Mouse (Mus musculus) lung, postnatal 0 days (tissue): ENCODE measurements around the gene Aplf.

Source experiments
- CTCF ChIP-seq: IDR thresholded peaks from 2 replicates; pipeline ENCODE4 v1.5.1; 2016; ENCODE audit warnings: antibody characterized with exemption, mild to moderate bottlenecking
- EP300 ChIP-seq: IDR thresholded peaks from 2 replicates; pipeline ENCODE4 v1.6.1; 2016; ENCODE audit warnings: antibody characterized with exemption, mild to moderate bottlenecking, control low read depth

DNA sequence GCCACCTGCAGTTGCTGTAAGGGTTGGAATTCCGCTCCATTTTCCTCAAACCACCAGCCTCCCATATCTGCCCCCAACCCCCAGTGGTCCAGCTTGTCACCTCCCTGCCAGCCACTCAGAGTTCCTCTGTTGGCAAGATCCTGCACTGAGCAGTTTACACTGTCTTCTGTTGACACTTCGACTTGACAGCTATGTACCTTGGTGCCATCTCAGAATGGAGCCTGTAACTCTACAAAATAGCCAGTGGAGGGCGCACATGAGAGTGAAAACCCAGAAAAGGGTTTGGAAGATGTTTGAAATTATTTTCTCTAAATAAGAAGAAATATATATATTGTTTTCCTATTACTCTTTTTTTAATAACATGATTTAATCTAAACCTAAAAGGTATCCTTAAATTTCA, 34.3 kb upstream of the Aplf start:
- peak; percentile 63 for TF ChIP-seq CTCF
- no peak for TF ChIP-seq EP300
